Mouse (Mus musculus): Measurements from ENCODE around the gene Pold4.

Gene Pold4

GRCm38 (mm10) chr19:4268566-4269361 is 37.1 kb downstream of the Pold4 start, which contains the start of gene Ssh3:
Gene Ssh3 (minus strand): TSS chr19:4269180.
- no peak for DNase-seq (ENCODE audit: low read depth, low spot score)

GRCm38 (mm10) chr19:4270187-4270586 is 38.5 kb downstream of the Pold4 start:
- DNase-seq (ENCODE audit: low read depth, low spot score) = no peak

GRCm38 (mm10) chr19:4270972-4271371 is 39.3 kb downstream of the Pold4 start:
- DNase-seq (ENCODE audit: low read depth, low spot score) = no peak

GRCm38 (mm10) chr19:4279487-4279886 is 47.8 kb downstream of the Pold4 start:
- DNase-seq (ENCODE audit: low read depth, low spot score) = no peak

GRCm38 (mm10) chr19:4280425-4280824 is 48.7 kb downstream of the Pold4 start:
- DNase-seq (ENCODE audit: low read depth, low spot score) = no peak

GRCm38 (mm10) chr19:4282898-4283553 is 51.3 kb downstream of the Pold4 start, which contains the start of gene Ankrd13d:
Gene Ankrd13d (minus strand): TSS chr19:4283137.
- DNase-seq (ENCODE audit: low read depth, low spot score) = peak; percentile 87

All from WW6 (cell line).